11 mouse cellular contexts compared by ENCODE assay signal in genomic region chr12:55199799-55200198, GRCm38 (mm10). TPM values are rescaled to one million over a fixed set of nuclear protein-coding genes. Genes with fewer than 3 reads are reported as not detected.
DNase-seq lines count a peak whose midpoint lies in the region; ATAC-seq and TF ChIP-seq lines count a peak whose summit lies in the region.
"Not testable (repeated sequence)": the region's sequence is repeated elsewhere in the genome, so short reads cannot be mapped to it uniquely, and the experiment has no call there.
"Had no signal": no experiment of that assay in that cellular context is flagged by ENCODE, and none has a peak within 500 bp of the region (broad histone marks: within the 10 kb centered on the region; RNA-seq: fewer than 3 reads in every experiment).

No protein-coding gene starts in this region.

- not testable (repeated sequence) for H3K9ac ChIP-seq in forebrain, embryonic 15.5 days (replicated peaks); heart, postnatal 0 days (replicated peaks; ENCODE audit: low read depth, low read length); intestine, embryonic 15.5 days; limb, embryonic 15.5 days; lung, postnatal 0 days (replicated peaks; ENCODE audit: low read depth)

- DNase-seq in heart, postnatal 0 days (ENCODE audit: low spot score); lung, postnatal 0 days (ENCODE audit: low spot score): not testable (repeated sequence)

- H3K27ac ChIP-seq in forebrain, embryonic 15.5 days (replicated peaks); heart, postnatal 0 days (ENCODE audit: low read depth); intestine, embryonic 15.5 days; limb, embryonic 15.5 days; lung, postnatal 0 days (ENCODE audit: low read length): not testable (repeated sequence)

- not testable (repeated sequence) for TF ChIP-seq EP300 in heart, postnatal 0 days (IDR thresholded peaks at IDR 0.05; ENCODE audit: low read depth); lung, postnatal 0 days (IDR thresholded peaks at IDR 0.05)

- H3K4me1 ChIP-seq in forebrain, embryonic 15.5 days; heart, postnatal 0 days (ENCODE audit: control insufficient read depth, insufficient read depth); intestine, embryonic 15.5 days (replicated peaks); limb, embryonic 15.5 days; lung, postnatal 0 days (ENCODE audit: insufficient read depth, low read depth, low read length): not testable (repeated sequence)

- WGBS in forebrain, embryonic 15.5 days, result no CpG with 5 or more reads among the region's 18 CpGs
- no CpG with 5 or more reads among the region's 18 CpGs for WGBS in heart, postnatal 0 days
- WGBS in intestine, embryonic 15.5 days, result no CpG with 5 or more reads among the region's 18 CpGs
- no CpG with 5 or more reads among the region's 18 CpGs for WGBS in limb, embryonic 15.5 days
- no CpG with 5 or more reads among the region's 18 CpGs for WGBS in lung, postnatal 0 days

- H3K4me3 ChIP-seq in forebrain, embryonic 15.5 days; heart, postnatal 0 days (ENCODE audit: low read depth, low read length); intestine, embryonic 15.5 days (replicated peaks); limb, embryonic 15.5 days; lung, postnatal 0 days (ENCODE audit: low read depth, low read length): not testable (repeated sequence)

- H3K27me3 ChIP-seq in forebrain, embryonic 15.5 days; heart, postnatal 0 days (ENCODE audit: control insufficient read depth, insufficient read depth, low read length); intestine, embryonic 15.5 days (replicated peaks); limb, embryonic 15.5 days; lung, postnatal 0 days (replicated peaks; ENCODE audit: insufficient read depth, low read length): not testable (repeated sequence)

- not testable (repeated sequence) for TF ChIP-seq CTCF in heart, postnatal 0 days (IDR thresholded peaks at IDR 0.05; ENCODE audit: low read depth); lung, postnatal 0 days (IDR thresholded peaks at IDR 0.05)

- H3K4me2 ChIP-seq in forebrain, embryonic 15.5 days (replicated peaks); heart, postnatal 0 days (ENCODE audit: low read depth, low read length); intestine, embryonic 15.5 days (replicated peaks); limb, embryonic 15.5 days; lung, postnatal 0 days (replicated peaks; ENCODE audit: low read depth, low read length): not testable (repeated sequence)

- H3K9me3 ChIP-seq in forebrain, embryonic 15.5 days; heart, postnatal 0 days (replicated peaks; ENCODE audit: control insufficient read depth, low read length); intestine, embryonic 15.5 days; limb, embryonic 15.5 days; lung, postnatal 0 days (ENCODE audit: low read length): not testable (repeated sequence)

- not testable (repeated sequence) for H3K36me3 ChIP-seq in forebrain, embryonic 15.5 days; heart, postnatal 0 days (replicated peaks; ENCODE audit: control insufficient read depth, insufficient read depth, low read length); intestine, embryonic 15.5 days; limb, embryonic 15.5 days; lung, postnatal 0 days (ENCODE audit: insufficient read depth, low read length)

- ATAC-seq in common myeloid progenitor, adult 5-6 weeks (replicated peaks; ENCODE audit: low read depth, poor library complexity, severe bottlenecking), result peak; percentile 61
- peak; percentile 70 for ATAC-seq in forebrain, embryonic 15.5 days (replicated peaks)
- peak; percentile 63 for ATAC-seq in heart, postnatal 0 days (ENCODE audit: insufficient read depth, low read depth)
- peak; percentile 81 for ATAC-seq in intestine, embryonic 15.5 days
- ATAC-seq in limb, embryonic 15.5 days (ENCODE audit: insufficient number of reproducible peaks, low FRiP score, low TSS enrichment, low read depth), result peak; percentile 27
- peak; percentile 65 for ATAC-seq in lung, postnatal 0 days
- peak; percentile 34 for ATAC-seq in monocyte, adult 5-6 weeks (replicated peaks; ENCODE audit: insufficient number of reproducible peaks, low FRiP score, low TSS enrichment, poor library complexity, severe bottlenecking)

RNA-seq across cellular contexts. Expression of gene 1700047I17Rik2, which starts 0.4 kb away (rescaled TPM):
- not detected in 2 replicates for total RNA-seq in common myeloid progenitor, adult 5-6 weeks (2017)
- polyA plus RNA-seq in forebrain, embryonic 15.5 days (2015; fragmentation: Nextera tagmentation; extraction: Ambion mirVana), result not detected in 2 replicates
- not detected in 2 replicates for total RNA-seq in heart, postnatal 0 days (2014; rRNA removed; ENCODE audit: low replicate concordance)
- not detected in 2 replicates for polyA plus RNA-seq in heart, postnatal 0 days (2015; fragmentation: Nextera tagmentation; extraction: Ambion mirVana)
- polyA plus RNA-seq in intestine, embryonic 15.5 days (2015; fragmentation: Nextera tagmentation; extraction: Ambion mirVana), result not detected in 2 replicates
- 0.35 TPM in 1 of 2 replicates, not detected in the other for polyA plus RNA-seq in limb, embryonic 15.5 days (2015; fragmentation: Nextera tagmentation; extraction: Ambion mirVana)
- polyA plus RNA-seq in lung, postnatal 0 days (2015; fragmentation: Nextera tagmentation; extraction: Ambion mirVana), result not detected in 2 replicates
- 34.3 TPM in 1 of 3 replicates, not detected in the others for total RNA-seq in monocyte, adult 5-6 weeks (2017)
- total RNA-seq: left cerebral cortex, adult 2 months had no signal
- polyA plus RNA-seq: C2C12; cortical plate, adult 2 months; midbrain, embryonic 10.5 days had no signal

RNA-seq across cellular contexts. Expression of gene Srp54c, which starts 30.2 kb away (rescaled TPM):
- 94.8 and 98.0 TPM in 2 replicates for total RNA-seq in common myeloid progenitor, adult 5-6 weeks (2017)
- polyA plus RNA-seq in forebrain, embryonic 15.5 days (2015; fragmentation: Nextera tagmentation; extraction: Ambion mirVana), result 80.4 and 83.1 TPM in 2 replicates
- total RNA-seq in heart, postnatal 0 days (2014; rRNA removed; ENCODE audit: low replicate concordance), result 28.6 and 31.3 TPM in 2 replicates
- polyA plus RNA-seq in heart, postnatal 0 days (2015; fragmentation: Nextera tagmentation; extraction: Ambion mirVana), result 59.3 and 62.4 TPM in 2 replicates
- polyA plus RNA-seq in intestine, embryonic 15.5 days (2015; fragmentation: Nextera tagmentation; extraction: Ambion mirVana), result 64.8 and 77.5 TPM in 2 replicates
- 79.0 and 87.9 TPM in 2 replicates for polyA plus RNA-seq in limb, embryonic 15.5 days (2015; fragmentation: Nextera tagmentation; extraction: Ambion mirVana)
- polyA plus RNA-seq in lung, postnatal 0 days (2015; fragmentation: Nextera tagmentation; extraction: Ambion mirVana), result 52.8 and 57.9 TPM in 2 replicates
- total RNA-seq in monocyte, adult 5-6 weeks (2017), result 75.5 to 89.5 TPM (median 85.3 TPM) in 3 replicates

RNA-seq across cellular contexts. Expression of gene Srp54b, which starts 44.9 kb away (rescaled TPM):
- 58.1 and 71.5 TPM in 2 replicates for total RNA-seq in common myeloid progenitor, adult 5-6 weeks (2017)
- 68.3 and 71.9 TPM in 2 replicates for polyA plus RNA-seq in forebrain, embryonic 15.5 days (2015; fragmentation: Nextera tagmentation; extraction: Ambion mirVana)
- total RNA-seq in heart, postnatal 0 days (2014; rRNA removed; ENCODE audit: low replicate concordance), result 19.7 and 28.0 TPM in 2 replicates
- polyA plus RNA-seq in heart, postnatal 0 days (2015; fragmentation: Nextera tagmentation; extraction: Ambion mirVana), result 50.2 and 50.7 TPM in 2 replicates
- polyA plus RNA-seq in intestine, embryonic 15.5 days (2015; fragmentation: Nextera tagmentation; extraction: Ambion mirVana), result 53.0 and 53.5 TPM in 2 replicates
- polyA plus RNA-seq in limb, embryonic 15.5 days (2015; fragmentation: Nextera tagmentation; extraction: Ambion mirVana), result 65.4 and 70.1 TPM in 2 replicates
- polyA plus RNA-seq in lung, postnatal 0 days (2015; fragmentation: Nextera tagmentation; extraction: Ambion mirVana), result 41.1 and 47.5 TPM in 2 replicates
- 54.1 to 132 TPM (median 82.0 TPM) in 3 replicates for total RNA-seq in monocyte, adult 5-6 weeks (2017)

Comparison
In these comparisons a context has a peak if more than half of its experiments do, and no peak if none do; other contexts are left out.
1. ATAC-seq: peak in every context shown above with its lines; median percentile 81 in intestine, embryonic 15.5 days; 70 in forebrain, embryonic 15.5 days; 65 in lung, postnatal 0 days; 63 in heart, postnatal 0 days; 61 in common myeloid progenitor, adult 5-6 weeks; 34 in monocyte, adult 5-6 weeks; 27 in limb, embryonic 15.5 days.